Mouse (Mus musculus): Measurements from ENCODE around the gene Il1rapl1. TPM values are rescaled to one million over a fixed set of nuclear protein-coding genes. Genes with fewer than 3 reads are reported as not detected.

Il1rapl1 gene
- not detected in 2 replicates for polyA plus RNA-seq (2012; ENCODE audit: low replicate concordance)

DNA sequence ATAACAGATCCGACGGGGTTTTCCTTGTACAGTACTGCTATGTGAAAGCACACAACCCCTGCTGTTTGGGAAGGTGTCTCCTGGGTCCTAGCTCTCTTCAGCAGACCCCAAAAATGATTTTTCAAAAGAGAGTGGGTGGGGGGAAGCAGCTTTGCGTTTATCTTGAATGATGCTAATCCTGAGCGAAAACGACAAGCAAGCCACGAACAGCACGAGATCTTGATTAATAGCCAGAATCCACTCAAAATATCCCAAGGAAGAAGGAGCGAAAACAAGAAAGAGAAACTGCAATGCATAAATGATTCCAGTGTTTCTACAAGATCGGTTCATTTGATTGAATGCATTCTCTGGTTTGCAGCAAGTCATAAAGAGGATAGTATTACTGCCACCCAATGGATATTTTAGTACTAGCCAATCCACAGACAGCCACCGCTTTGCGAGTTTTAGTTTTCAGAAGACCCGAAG lies at the start of gene Il1rapl1:
TSS of gene Il1rapl1 (minus strand) at position 37 of the 465 bp plus-strand sequence.

All from hematopoietic multipotent progenitor cell, adult 10-12 weeks (in vitro differentiated cells).